Mouse (Mus musculus) kidney, embryonic 15.5 days (tissue): ENCODE results near the gene Xpo6. TPM values are rescaled to one million over a fixed set of nuclear protein-coding genes. Genes with fewer than 3 reads are reported as not detected.

Source experiments
- ATAC-seq: fragments of 200-750 bp; cut with Nextera tagmentation; replicated peaks from 2 replicates; pipeline ENCODE4 v1.8.0; 2017; ENCODE audit warnings: moderate TSS enrichment; ENCODE audit not compliant: low FRiP score
- H3K27ac ChIP-seq: fragments of 300-500 bp; sonication (generic); 2 replicates; pipeline ENCODE4 v1.5.1; 2015; ENCODE audit warnings: mild to moderate bottlenecking, inconsistent platforms
- H3K27me3 ChIP-seq: fragments of 300-500 bp; sonication (generic); 2 replicates; pipeline ENCODE4 v1.6.1; 2015; ENCODE audit warnings: inconsistent platforms
- H3K36me3 ChIP-seq: fragments of 300-500 bp; sonication (generic); 2 replicates; pipeline ENCODE4 v1.6.1; 2015; ENCODE audit warnings: inconsistent platforms
- H3K4me1 ChIP-seq: fragments of 300-500 bp; sonication (generic); 2 replicates; pipeline ENCODE4 v1.6.1; 2015; ENCODE audit warnings: inconsistent platforms
- H3K4me2 ChIP-seq: fragments of 300-500 bp; sonication (generic); 2 replicates; pipeline ENCODE4 v1.6.1; 2015; ENCODE audit warnings: moderate library complexity, mild to moderate bottlenecking, inconsistent platforms
- H3K4me3 ChIP-seq: fragments of 300-500 bp; sonication (generic); replicated peaks from 2 replicates; pipeline ENCODE4 v1.5.1; 2015; ENCODE audit warnings: mild to moderate bottlenecking, inconsistent platforms
- H3K9ac ChIP-seq: fragments of 300-500 bp; sonication (generic); 2 replicates; pipeline ENCODE4 v1.6.1; 2015; ENCODE audit warnings: mild to moderate bottlenecking, inconsistent platforms
- H3K9me3 ChIP-seq: fragments of 300-500 bp; sonication (generic); replicated peaks from 2 replicates; pipeline ENCODE4 v1.6.1; 2016; ENCODE audit warnings: inconsistent platforms
- WGBS: fragments of 180-500 bp; shearing (Covaris S2); methylation state at CpG from one replicate; pipeline ENCODE4 v1.1.7; 2015; ENCODE audit warnings: mixed read lengths; 5-methylcytosine and 5-hydroxymethylcytosine counted together
- polyA plus RNA-seq: library from polyadenylated mRNA; unstranded; fragments of >200 nt; fragmentation: Nextera tagmentation; extraction: Ambion mirVana; gene quantifications from 2 replicates; pipeline ENCODE4 v1.2.1, GENCODE M21; 2015

Gene Xpo6
- polyA plus RNA-seq, 1 experiment from 2014 or later: 54.7 TPM

GRCm38 (mm10) chr7:126155746-126156145, 44.6 kb downstream of the Xpo6 start:
- no peak overlapping the region for H3K4me2 ChIP-seq
- no peak overlapping the region for H3K4me3 ChIP-seq
- WGBS: 86% methylated on average over 1 of the region's 1 CpGs
- H3K27ac ChIP-seq: no peak overlapping the region
- no peaks in the 10 kb centered on the region for H3K9me3 ChIP-seq
- H3K27me3 ChIP-seq: no peaks in the 10 kb centered on the region
- no peak for ATAC-seq
- peaks cover 10% of the 10 kb centered on the region; the same call in 1 of the 2 replicates for H3K4me1 ChIP-seq
- H3K9ac ChIP-seq: no peak overlapping the region
- peaks cover 84% of the 10 kb centered on the region for H3K36me3 ChIP-seq

DNA sequence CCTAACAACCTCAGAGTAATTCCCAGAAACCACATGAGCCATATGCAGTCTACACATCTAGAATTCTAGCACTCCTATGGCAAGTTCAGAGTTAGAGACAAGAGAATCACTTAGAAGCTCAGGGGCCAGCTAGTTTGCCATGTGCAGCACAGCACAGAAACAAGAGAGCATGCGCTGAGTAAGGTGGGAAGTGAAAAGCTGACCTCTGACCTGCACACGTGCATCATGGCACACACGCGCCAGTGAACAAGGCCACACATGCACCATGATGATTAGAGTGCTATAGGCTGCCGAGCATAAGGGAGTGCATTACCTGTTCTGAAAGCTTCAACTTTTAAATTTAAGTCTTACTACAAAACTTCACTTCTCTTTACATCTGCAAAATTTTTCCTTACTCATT, 45.6 kb downstream of the Xpo6 start:
- 83% methylated on average over 5 of the region's 5 CpGs for WGBS
- no peak for ATAC-seq
- H3K4me2 ChIP-seq: no peak overlapping the region
- peaks cover 10% of the 10 kb centered on the region; the same call in 1 of the 2 replicates for H3K4me1 ChIP-seq
- H3K4me3 ChIP-seq: no peak overlapping the region
- no peaks in the 10 kb centered on the region for H3K9me3 ChIP-seq
- H3K9ac ChIP-seq: no peak overlapping the region
- peaks cover 85% of the 10 kb centered on the region for H3K36me3 ChIP-seq
- no peaks in the 10 kb centered on the region for H3K27me3 ChIP-seq
- no peak overlapping the region for H3K27ac ChIP-seq

- no peak for ATAC-seq
- H3K27me3 ChIP-seq: no peaks in the 10 kb centered on the region
- H3K4me2 ChIP-seq: no peak overlapping the region
- no peak overlapping the region for H3K9ac ChIP-seq
- no peak overlapping the region for H3K27ac ChIP-seq
- peaks cover 9% of the 10 kb centered on the region; the same call in 1 of the 2 replicates for H3K4me1 ChIP-seq
- no peaks in the 10 kb centered on the region for H3K9me3 ChIP-seq
- peaks cover 88% of the 10 kb centered on the region for H3K36me3 ChIP-seq
- WGBS: 93% methylated on average over 4 of the region's 4 CpGs
- no peak overlapping the region for H3K4me3 ChIP-seq
These were observed 48.0 kb downstream of the Xpo6 start for GRCm38 (mm10) chr7:126152324-126152723.

- whole genome bisulfite sequencing: 88% methylated on average over 1 of the region's 1 CpGs
- Histone ChIP-seq H3K9ac (no peak overlapping the region), H3K4me2 (no peak overlapping the region), H3K36me3 (peaks cover 91% of the 10 kb centered on the region), H3K4me1 (no peaks in the 10 kb centered on the region), H3K27ac (no peak overlapping the region), H3K9me3 (no peaks in the 10 kb centered on the region), H3K4me3 (no peak overlapping the region), H3K27me3 (no peaks in the 10 kb centered on the region)
- ATAC-seq: no peak
These were observed 54.1 kb downstream of the Xpo6 start for GRCm38 (mm10) chr7:126146156-126146555.

DNA sequence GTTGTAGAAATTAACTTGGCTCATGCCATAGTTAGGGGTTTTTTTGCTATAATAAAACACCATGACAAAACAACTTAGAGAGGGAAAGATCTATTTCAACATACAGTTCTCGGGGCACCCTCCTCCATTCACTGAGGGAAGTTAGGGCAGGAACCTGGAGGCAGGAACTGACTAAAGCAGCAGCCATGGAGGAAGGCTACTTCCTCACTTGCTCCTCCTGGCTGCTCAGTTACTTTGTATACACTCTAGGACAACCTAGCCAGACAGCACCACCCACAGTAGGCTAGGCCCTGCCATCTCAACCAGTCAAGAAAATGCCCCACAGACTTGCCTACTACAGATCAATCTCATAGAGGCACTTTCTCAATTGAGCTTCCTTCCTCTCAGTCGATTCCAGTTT, 55.9 kb downstream of the Xpo6 start:
- no peaks in the 10 kb centered on the region for H3K9me3 ChIP-seq
- no peak overlapping the region for H3K9ac ChIP-seq
- H3K36me3 ChIP-seq: peaks cover 92% of the 10 kb centered on the region
- no peak for ATAC-seq
- no peak overlapping the region for H3K4me3 ChIP-seq
- no peak overlapping the region for H3K4me2 ChIP-seq
- no peaks in the 10 kb centered on the region for H3K27me3 ChIP-seq
- H3K4me1 ChIP-seq: no peaks in the 10 kb centered on the region
- WGBS: 83% methylated on average over 2 of the region's 2 CpGs
- H3K27ac ChIP-seq: no peak overlapping the region

- Histone ChIP-seq H3K9me3 (no peaks in the 10 kb centered on the region), H3K4me2 (no peak overlapping the region), H3K36me3 (peaks cover 78% of the 10 kb centered on the region), H3K9ac (no peak overlapping the region), H3K27me3 (no peaks in the 10 kb centered on the region), H3K4me3 (no peak overlapping the region), H3K27ac (no peak overlapping the region), H3K4me1 (no peaks in the 10 kb centered on the region)
- 95% methylated on average over 5 of the region's 5 CpGs for WGBS
- ATAC-seq: no peak
These were observed 62.5 kb downstream of the Xpo6 start for GRCm38 (mm10) chr7:126137850-126138249.

DNA sequence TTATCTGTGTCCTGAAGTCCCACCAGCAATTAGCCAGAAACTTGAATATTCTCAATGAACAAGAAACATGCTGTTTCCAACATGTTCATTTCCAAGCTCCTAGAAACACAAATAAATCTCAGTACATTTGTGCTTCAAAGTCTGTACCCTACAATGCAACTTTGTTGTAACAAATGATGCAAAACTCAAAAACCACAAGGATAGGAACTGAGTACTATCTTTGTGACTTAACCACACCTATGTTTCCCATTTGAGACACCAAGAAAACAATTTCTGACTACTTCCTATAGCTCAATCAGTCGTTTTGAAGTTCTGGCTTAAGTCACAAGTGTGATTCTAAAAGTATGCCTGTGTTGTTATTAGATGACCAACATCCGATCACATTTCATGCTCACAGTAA, 64.9 kb downstream of the Xpo6 start:
- ATAC-seq: no peak
- H3K27me3 ChIP-seq: no peaks in the 10 kb centered on the region
- H3K27ac ChIP-seq: no peak overlapping the region
- no peak overlapping the region for H3K4me3 ChIP-seq
- H3K36me3 ChIP-seq: peaks cover 84% of the 10 kb centered on the region
- WGBS: 88% methylated on average over 2 of the region's 2 CpGs
- no peak overlapping the region for H3K4me2 ChIP-seq
- H3K9ac ChIP-seq: no peak overlapping the region
- no peaks in the 10 kb centered on the region for H3K9me3 ChIP-seq
- no peaks in the 10 kb centered on the region for H3K4me1 ChIP-seq

DNA sequence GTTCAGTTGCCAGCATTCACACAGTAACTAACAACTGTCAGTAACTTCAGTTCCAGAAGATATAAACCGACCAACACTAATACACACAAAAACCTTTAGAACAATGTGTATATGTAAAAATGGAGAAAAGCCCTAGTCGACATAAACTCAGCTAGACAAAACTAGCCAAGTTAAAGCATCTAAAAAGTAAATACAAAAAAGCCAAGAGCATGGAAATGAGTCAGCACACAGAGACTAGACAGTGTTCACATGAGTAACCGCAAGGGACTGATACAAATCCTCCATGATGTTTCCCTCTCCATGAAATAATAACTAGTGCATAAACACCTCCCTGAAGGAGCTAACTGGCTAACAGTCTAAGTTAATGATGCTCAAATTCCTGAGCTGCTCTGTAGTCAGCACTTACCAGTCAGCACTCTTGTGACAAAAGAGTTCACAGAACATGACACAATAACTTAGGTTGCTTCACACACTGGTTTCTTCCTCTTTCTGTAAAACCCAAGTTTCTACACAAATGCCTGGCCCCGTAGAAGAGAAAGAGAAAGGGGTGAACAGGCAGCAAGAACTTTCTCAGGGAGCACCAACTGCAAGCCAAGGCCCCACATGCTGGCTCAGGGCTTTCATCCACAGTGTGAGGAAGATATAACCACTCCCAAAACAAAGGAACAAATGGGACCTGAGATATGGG, 65.5 kb downstream of the Xpo6 start:
- Histone ChIP-seq H3K27me3 (no peaks in the 10 kb centered on the region), H3K9me3 (no peaks in the 10 kb centered on the region), H3K9ac (no peak overlapping the region), H3K4me2 (no peak overlapping the region), H3K27ac (no peak overlapping the region), H3K4me3 (no peak overlapping the region), H3K36me3 (peaks cover 84% of the 10 kb centered on the region), H3K4me1 (no peaks in the 10 kb centered on the region)
- no peak for ATAC-seq
- 94% methylated on average over 4 of the region's 4 CpGs for WGBS

GRCm38 (mm10) chr7:126127673-126128072, 72.6 kb downstream of the Xpo6 start:
- Histone ChIP-seq H3K27me3 (no peaks in the 10 kb centered on the region), H3K27ac (no peak overlapping the region), H3K9ac (no peak overlapping the region), H3K9me3 (no peaks in the 10 kb centered on the region), H3K4me2 (no peak overlapping the region), H3K4me3 (no peak overlapping the region), H3K36me3 (peaks cover 95% of the 10 kb centered on the region), H3K4me1 (no peaks in the 10 kb centered on the region)
- WGBS: 84% methylated on average over 2 of the region's 2 CpGs
- ATAC-seq: no peak

DNA sequence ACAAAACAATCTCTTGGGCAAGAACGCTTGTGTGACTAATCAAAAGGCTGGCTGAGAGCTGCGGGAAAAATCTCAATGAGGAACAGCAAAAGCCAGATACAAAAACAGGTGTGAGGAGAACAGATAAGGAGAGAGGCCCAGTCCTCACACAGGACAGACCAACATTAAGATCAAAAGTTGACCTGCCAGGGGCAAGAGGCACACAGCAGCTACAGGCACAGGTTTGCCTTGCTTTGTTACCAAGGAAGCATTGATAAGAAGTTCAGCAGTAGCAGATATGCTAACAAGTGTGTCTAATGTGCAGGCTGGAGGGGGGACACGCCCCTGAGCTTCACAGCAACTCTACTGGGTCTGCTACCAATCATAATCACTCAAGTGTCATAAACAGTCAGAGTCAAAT, 73.8 kb downstream of the Xpo6 start:
- ATAC-seq: no peak
- 86% methylated on average over 3 of the region's 3 CpGs for WGBS

DNA sequence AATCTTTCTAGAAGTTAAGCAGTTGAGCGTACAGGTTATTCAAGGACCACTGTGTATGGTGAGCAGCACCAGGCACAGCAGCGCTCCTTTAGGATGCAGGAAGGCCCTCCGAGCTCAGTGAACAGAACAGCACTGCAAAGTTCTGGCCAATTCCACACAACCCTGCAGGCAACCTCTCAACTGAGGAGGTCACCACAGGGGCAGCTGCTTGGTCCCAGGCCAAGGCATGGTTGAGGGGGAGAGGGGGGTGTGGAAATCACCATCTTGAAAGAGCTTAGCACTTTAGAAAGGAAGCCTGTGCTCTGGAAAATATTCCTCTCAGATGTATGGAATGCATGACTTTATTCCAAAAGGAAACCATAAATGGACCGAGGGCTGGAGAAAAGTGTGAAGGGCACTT, 78.8 kb downstream of the Xpo6 start:
- Histone ChIP-seq H3K27me3 (no peaks in the 10 kb centered on the region), H3K4me1 (no peaks in the 10 kb centered on the region), H3K4me3 (no peak overlapping the region), H3K36me3 (peaks cover 82% of the 10 kb centered on the region), H3K9ac (no peak overlapping the region), H3K4me2 (no peak overlapping the region), H3K27ac (no peak overlapping the region), H3K9me3 (no peaks in the 10 kb centered on the region)
- ATAC-seq: no peak
- WGBS: 82% methylated on average over 4 of the region's 4 CpGs

More for the DNA sequence above, 73.8 kb downstream of the Xpo6 start:
- no peak overlapping the region for H3K27ac ChIP-seq
- H3K27me3 ChIP-seq: no peaks in the 10 kb centered on the region
- H3K9me3 ChIP-seq: no peaks in the 10 kb centered on the region
- no peak overlapping the region for H3K4me2 ChIP-seq
- H3K36me3 ChIP-seq: peaks cover 96% of the 10 kb centered on the region
- no peak overlapping the region for H3K9ac ChIP-seq
- H3K4me1 ChIP-seq: no peaks in the 10 kb centered on the region
- H3K4me3 ChIP-seq: no peak overlapping the region

DNA sequence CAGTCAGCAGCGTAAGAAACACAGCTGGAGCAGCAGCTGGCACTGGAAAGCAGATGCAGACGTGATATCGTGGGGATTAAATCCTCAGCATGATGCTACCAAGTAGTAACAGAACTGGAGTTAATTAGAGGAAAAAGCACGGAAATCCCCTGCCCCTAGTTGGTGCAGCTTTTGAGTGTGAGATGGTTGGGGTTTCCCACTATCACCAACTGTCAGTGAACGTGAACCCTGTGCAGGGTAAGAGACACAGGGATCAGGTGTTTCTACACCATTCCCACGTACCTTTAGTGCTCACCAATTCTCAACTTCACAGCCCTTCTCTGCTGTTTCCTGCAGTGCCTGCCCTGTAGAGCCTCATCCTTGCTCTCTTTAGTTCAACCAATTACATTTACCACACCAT, 80.5 kb downstream of the Xpo6 start:
- Histone ChIP-seq H3K4me3 (no peak overlapping the region), H3K36me3 (peaks cover 83% of the 10 kb centered on the region), H3K4me2 (no peak overlapping the region), H3K27me3 (no peaks in the 10 kb centered on the region), H3K9ac (no peak overlapping the region), H3K9me3 (no peaks in the 10 kb centered on the region), H3K4me1 (no peaks in the 10 kb centered on the region), H3K27ac (no peak overlapping the region)
- ATAC-seq: no peak
- 90% methylated on average over 6 of the region's 6 CpGs for WGBS

DNA sequence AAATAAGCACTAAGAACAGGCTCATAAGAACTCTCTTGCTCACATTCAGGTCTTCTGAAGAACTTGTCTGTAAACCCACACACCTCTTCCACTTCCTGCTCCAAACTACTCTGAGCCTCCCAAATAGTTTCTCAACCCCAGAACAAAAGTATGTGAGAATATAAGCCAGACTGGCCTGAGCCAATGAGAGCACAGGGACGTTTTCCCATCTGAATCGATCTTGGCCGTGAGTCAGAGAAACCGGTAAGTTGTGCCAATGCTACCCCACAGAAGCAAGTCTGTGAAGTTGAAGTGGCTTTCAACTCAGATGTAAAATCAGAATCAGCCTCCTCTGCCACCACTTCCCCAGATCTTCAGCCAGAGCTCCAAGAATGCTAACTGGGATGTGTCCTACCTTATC, 87.0 kb downstream of the Xpo6 start:
- WGBS: 92% methylated on average over 4 of the region's 4 CpGs
- Histone ChIP-seq H3K36me3 (peaks cover 82% of the 10 kb centered on the region), H3K4me3 (no peak overlapping the region), H3K9ac (no peak overlapping the region), H3K4me2 (no peak overlapping the region), H3K27me3 (no peaks in the 10 kb centered on the region), H3K27ac (no peak overlapping the region), H3K9me3 (no peaks in the 10 kb centered on the region), H3K4me1 (no peaks in the 10 kb centered on the region)
- no peak for ATAC-seq
